Mouse (Mus musculus) spleen, postnatal 10 days (tissue): ENCODE measurements at regions not wholly inside any gene's neighbourhood (a gene's known extent, or its start where the extent isn't known, plus 50 kb on each side); places are given as distances from the start of the nearest gene placed in this dataset.

ENCODE experiments used
- DNase-seq, 2 experiments: peaks; one replicate each; pipeline ENCODE4 v3.0.0; 2021 to 2022; ENCODE audit warnings: low spot score in 2 of 2

DNA sequence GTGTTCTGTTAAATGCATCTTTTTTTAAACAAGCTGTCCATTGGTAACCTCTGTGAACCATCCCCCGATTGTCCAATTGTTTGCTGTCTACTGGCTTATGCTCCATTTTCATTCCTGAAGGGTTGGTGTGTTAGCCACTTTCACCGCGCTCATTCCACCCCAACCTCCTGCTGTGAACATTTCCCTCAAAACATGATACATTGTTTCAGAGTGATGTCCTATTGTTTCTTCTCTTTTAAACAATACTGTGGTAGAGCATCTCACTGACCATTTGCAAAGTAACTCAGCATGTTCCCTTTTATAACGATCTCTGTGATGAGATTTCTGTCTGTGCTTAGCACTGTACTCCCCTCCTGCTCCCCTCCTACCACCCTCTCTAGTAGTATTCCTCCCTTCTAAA is 240.1 kb downstream of the Irs2 start:
- no peak for DNase-seq

GRCm38 (mm10) chr8:10763907-10764306 is 244.4 kb downstream of the Irs2 start:
- no peak for DNase-seq

GRCm38 (mm10) chr8:10761694-10762305 is 246.5 kb downstream of the Irs2 start:
- no peak for DNase-seq

GRCm38 (mm10) chr8:10760851-10761693 is 247.2 kb downstream of the Irs2 start:
- DNase-seq, result no peak

- no peak for DNase-seq
These were observed 248.0 kb downstream of the Irs2 start for GRCm38 (mm10) chr8:10760231-10760630.

DNA sequence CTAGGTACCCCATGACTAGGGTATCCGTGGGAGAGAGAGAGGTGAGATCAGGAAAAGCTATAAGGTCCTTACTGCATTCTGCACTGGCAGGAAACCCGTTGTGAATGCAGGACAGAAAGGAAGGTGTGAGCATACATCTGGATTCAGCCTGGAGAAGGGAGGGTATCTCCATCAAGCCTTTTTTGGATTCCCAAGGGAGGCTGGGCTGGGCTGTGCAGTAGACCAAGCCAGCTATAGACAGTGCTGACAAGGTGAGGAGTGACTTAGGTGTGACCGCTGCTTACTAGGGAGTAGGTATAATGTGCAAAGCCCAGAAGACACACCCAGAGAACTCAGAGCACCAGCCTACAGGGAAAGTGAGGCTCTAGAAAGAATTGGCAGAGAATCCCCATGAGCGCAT is 250.1 kb downstream of the Irs2 start:
- DNase-seq, result no peak

DNA sequence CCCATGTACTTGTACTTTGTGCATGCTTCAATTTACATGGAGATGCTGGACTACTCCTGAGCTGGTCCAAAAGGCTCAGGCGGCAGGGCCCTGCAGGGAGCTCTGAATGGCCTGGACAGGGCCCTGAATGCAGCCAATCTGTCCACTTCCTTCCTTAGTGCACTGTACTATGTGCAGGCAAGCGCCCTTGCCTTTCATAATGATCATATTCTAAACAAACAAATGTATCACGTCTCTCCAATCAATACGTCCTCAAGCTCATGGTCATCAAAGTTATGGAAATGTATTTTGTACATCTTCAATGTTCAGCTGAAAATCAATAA is 253.3 kb downstream of the Irs2 start:
- no peak for DNase-seq

DNA sequence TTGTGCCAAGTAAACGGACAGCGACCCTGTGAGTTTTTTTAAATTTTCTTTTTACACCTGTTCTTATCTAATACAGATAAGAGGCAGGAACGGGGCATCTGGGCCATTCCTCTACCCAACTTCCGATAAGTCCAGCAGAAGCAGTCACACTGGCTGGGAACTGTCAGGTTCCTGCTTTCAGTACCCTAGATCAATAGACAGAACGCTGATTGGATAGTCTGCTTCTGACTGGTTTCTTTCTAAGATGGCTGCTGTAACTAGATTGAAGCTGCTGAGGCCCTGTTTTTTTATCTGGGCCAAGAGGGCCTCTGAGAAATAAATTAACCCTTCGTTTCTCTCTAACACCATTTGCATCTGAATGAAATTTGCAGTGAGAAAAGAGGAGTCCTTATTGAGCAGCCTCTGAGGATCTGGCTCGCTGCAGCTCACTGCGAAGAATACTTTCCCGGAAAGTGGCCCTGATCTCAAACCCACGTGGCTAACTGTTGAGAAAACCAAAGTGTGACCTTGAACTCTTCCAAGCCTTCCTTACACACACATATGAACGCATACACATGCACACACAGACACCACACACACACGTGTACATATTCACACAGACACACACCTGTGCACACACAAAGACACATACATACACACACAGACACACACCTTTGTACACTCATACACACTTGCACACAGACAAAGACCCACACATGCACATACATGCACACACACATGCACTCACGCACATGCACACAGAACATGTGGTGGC is 253.8 kb downstream of the Irs2 start:
- no peak for DNase-seq

DNA sequence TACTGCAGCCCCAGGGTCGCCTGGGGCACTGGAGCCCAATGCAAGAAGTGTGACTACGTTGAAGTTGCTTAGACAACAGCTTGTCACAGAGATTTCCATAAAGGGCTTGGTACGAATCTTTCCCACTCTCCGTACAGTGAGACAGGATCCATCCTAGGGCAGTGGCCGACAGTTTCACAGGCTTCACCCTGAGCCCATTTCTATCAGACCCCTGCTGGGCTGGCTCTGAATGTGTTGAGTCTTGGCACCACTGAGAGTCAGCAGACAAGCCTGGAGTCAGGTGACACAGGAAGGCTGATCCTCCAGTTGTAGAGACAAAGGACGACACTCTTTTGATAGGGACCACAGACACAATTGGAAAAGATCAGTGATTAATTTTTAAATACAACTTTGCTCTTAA is 255.2 kb downstream of the Irs2 start:
- DNase-seq, result no peak

GRCm38 (mm10) chr8:10747150-10747549 is 261.1 kb downstream of the Irs2 start:
- no peak for DNase-seq

- DNase-seq, result no peak
These were observed 265.0 kb downstream of the Irs2 start for GRCm38 (mm10) chr8:10743241-10743640.

DNA sequence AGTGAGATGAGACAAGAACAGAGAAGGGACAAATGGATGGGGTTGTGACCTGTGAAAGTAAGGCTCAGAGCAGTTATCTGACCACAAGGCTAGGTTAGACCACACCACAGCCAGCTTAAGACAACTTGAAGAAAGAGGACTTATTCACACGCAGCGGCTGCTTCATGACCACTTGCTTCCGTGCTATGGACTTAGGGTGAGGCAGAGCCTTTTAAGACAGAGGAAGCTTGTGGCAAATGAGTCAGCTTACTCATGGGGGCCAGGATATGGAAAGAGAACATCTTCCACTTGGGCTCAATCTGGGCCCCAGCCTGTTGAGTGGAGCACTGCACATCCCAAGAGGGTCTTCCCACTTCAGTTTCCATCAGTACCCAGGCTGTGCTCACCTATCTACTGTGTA is 267.4 kb downstream of the Irs2 start:
- no peak for DNase-seq

DNA sequence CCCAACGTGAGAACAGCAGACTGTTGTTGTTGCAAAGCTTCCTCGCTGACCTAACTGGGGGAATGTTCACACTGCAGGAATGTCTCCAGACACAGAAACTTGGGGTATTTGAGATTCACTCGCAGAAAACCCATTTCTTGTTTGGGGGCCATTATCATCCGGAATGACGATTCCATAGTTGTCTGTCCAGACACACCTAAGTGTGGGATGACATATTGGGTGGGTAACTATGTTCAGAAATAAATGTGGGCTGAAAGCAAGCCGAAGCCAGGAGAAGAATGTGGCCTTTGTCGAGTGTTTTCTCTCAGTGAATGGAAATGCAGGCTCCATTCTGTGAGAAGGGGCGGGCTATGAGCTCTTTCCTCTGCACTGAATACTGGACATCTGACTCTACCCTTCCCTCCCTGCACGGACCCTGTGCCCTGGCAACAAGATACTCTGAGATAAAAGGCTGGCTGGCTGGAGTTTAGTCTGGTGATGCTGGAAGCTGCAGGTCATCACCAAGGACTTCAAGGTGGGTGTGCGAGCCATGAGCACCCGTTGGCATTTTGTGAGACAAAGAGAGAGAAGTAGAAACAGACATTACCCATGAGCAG is 269.7 kb downstream of the Irs2 start:
- DNase-seq, result no peak

DNA sequence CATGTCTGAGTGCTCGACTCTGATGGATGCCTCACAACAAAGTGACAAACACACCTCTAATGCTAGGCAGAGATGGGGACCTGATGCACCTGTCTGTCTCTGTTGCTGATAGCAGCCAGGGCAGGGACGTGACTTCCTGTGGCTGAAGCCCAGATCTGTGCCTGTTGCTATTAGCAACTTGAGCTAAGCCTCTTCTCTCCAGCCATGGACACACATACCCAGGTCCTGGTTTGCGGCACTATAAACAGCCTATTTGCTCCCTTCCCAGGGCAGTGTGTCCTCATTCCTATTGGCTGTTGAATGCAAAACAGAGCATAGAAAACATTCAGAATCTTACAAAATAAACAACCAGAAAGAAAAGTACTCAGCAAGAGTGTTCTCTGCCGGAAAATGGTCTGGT is 273.5 kb downstream of the Irs2 start:
- no peak for DNase-seq

DNA sequence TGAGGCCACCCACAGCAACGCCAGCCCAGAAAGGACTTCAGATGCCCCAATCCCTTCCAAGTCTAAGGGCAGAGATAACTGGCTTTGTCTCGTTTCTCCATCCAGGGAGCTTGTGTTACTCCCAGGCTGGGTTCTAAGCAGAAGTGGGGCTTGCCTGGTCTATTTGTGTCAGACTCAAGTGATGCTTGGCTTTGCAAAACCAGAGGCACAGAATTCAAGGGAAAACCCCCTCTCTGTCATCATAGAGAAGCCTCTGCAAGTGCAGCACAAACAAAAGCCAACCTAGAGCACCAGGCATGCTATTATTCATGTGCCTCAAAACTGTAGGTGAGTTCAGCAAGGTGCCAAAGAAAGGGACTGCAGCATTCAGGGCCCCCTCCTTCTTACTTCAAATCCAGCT is 284.9 kb downstream of the Irs2 start:
- DNase-seq, result no peak

DNA sequence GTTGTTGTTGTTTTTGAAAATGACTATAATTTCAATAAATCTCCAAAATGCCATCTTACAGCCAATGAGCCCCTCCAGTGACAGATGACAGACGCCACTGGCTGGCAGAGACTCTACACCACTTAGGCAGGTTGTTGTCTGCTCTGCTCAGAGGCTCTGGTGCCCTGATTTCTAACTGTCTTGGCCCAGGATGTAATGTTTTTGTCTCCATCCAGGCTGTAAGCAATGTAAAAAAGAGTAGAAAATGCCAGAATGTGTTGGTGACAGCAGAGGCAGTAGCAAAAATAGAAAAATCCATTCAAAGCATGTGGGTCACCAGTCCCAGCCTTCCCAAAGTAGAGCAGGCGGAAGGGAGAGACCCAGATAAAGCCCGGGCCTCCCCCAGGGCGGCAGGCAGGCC is 285.5 kb downstream of the Irs2 start:
- no peak for DNase-seq

DNA sequence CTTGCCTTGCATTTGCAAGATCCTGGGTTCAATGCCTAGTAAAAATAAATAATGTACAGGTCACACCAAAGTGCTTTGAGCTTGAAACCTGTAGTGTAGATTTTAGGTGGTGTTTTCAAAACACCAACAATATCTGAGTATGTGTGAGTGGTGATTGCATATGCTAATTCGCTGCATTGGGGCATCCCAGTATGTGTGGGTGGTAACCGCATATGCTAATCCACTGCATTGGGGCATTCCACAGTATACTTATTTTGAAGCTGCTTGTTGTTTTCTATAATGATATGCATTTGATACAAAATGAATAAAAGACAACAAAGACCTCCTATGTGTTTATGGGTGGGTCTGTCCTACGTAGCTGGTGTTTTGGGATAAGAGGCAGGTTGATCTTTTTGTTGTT is 285.9 kb downstream of the Irs2 start:
- no peak for DNase-seq

- DNase-seq, result no peak
These were observed 287.0 kb downstream of the Irs2 start for GRCm38 (mm10) chr8:10721146-10721862.

DNA sequence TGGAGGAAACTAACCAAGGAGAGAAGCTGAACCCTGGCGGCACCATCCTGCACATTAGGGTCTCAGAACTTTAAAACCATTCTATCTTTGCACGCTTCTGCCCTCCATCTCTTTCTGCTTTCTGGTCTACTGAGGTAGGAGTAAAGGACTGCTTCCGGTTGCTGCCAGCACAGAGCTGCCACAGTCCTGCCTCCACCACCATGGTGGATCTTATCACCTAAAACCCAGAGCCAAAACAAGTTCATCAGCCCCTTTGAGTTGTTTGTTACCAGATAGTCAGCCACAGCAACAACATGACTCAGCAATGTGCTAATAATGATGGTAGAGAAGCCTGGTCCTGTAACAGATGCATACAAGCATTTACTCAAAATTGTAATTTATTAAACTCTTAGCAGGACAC is 287.9 kb downstream of the Irs2 start:
- DNase-seq, result no peak

GRCm38 (mm10) chr8:10719411-10719810 is 288.8 kb downstream of the Irs2 start:
- no peak for DNase-seq

DNA sequence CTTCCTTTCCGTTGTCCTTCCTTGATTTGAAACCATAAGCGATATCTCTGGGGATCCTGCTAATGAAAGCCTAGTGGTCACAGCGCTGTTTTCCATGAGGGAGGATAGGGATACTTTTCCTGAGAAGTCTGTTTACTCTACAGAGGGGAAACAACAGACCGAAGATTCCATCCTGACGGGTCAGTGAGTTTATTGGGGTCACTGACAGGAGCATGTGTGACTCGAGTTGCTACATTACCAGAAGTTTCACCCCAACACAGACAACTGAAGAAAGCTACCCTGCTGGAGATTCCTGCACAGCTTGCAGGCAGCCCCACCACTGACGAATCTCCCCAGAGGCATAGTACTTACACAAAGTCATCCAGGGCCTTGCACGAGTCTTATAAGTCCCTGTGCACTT is 291.0 kb downstream of the Irs2 start:
- DNase-seq, result no peak

DNA sequence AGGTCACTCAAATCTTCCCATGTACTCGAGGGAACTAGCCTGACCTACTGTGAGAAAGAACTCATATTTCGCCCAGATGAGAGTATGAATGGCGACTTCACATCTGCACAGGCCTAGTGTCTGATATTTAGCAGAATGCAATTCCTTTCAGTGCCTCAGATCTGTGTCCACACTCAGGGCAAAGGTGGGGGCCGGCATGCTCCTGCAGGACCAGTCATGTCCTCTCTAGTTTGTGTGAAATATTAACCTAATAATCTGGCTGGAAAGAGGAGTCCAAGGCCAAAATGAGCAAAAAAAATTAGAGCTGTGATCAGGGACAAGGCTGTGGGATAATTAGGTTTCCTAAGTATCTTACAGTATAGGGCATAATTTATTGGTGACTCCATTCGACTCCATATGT is 292.1 kb downstream of the Irs2 start:
- DNase-seq, result no peak
